Mouse (Mus musculus) hindbrain, embryonic 15.5 days (tissue): ENCODE results near the gene Mapk8ip1. TPM values are rescaled to one million over a fixed set of nuclear protein-coding genes. Genes with fewer than 3 reads are reported as not detected.

Experiments
- ATAC-seq: fragments of 200-750 bp; cut with Nextera tagmentation; 2 replicates; pipeline ENCODE4 v1.8.0; 2017; ENCODE audit warnings: low read depth, moderate number of reproducible peaks, moderate TSS enrichment; ENCODE audit not compliant: low FRiP score
- H3K27ac ChIP-seq: fragments of 300-500 bp; sonication (generic); replicated peaks from 2 replicates; pipeline ENCODE4 v1.5.1; 2015; ENCODE audit warnings: mild to moderate bottlenecking, inconsistent platforms
- H3K27me3 ChIP-seq: fragments of 300-500 bp; sonication (generic); 2 replicates; pipeline ENCODE4 v1.6.1; 2015; ENCODE audit warnings: control low read depth, inconsistent platforms
- H3K36me3 ChIP-seq: fragments of 300-500 bp; sonication (generic); 2 replicates; pipeline ENCODE4 v1.6.1; 2015; ENCODE audit warnings: control low read depth, inconsistent platforms
- H3K4me1 ChIP-seq: fragments of 300-500 bp; sonication (generic); replicated peaks from 2 replicates; pipeline ENCODE4 v1.6.1; 2015; ENCODE audit warnings: control low read depth, inconsistent platforms
- H3K4me2 ChIP-seq: fragments of 300-500 bp; sonication (generic); 2 replicates; pipeline ENCODE4 v1.6.1; 2015; ENCODE audit warnings: moderate library complexity, mild to moderate bottlenecking, inconsistent platforms
- H3K4me3 ChIP-seq: fragments of 300-500 bp; sonication (generic); 2 replicates; pipeline ENCODE4 v1.5.1; 2015; ENCODE audit warnings: mild to moderate bottlenecking, inconsistent platforms
- H3K9ac ChIP-seq: fragments of 300-500 bp; sonication (generic); 2 replicates; pipeline ENCODE4 v1.6.1; 2015; ENCODE audit warnings: inconsistent platforms
- H3K9me3 ChIP-seq: fragments of 300-500 bp; sonication (generic); 2 replicates; pipeline ENCODE4 v1.6.1; 2016; ENCODE audit warnings: control low read depth, inconsistent platforms
- WGBS: fragments of 180-500 bp; shearing (Covaris S2); methylation state at CpG from one replicate; pipeline ENCODE4 v1.1.7; 2015; 5-methylcytosine and 5-hydroxymethylcytosine counted together
- polyA plus RNA-seq: library from polyadenylated mRNA; unstranded; fragments of >200 nt; fragmentation: Nextera tagmentation; extraction: Ambion mirVana; gene quantifications from 2 replicates; pipeline ENCODE4 v1.2.1, GENCODE M21; 2015

The Mapk8ip1 gene
- polyA plus RNA-seq, result 162 and 178 TPM in 2 replicates

GRCm38 (mm10) chr2:92401091-92401561 lies at the start of gene Mapk8ip1:
Gene Mapk8ip1 (minus strand): TSS chr2:92401263.
- no peaks in the 10 kb centered on the region for H3K27me3 ChIP-seq
- peak within 1 kb of the TSS; percentile 77 for H3K27ac ChIP-seq
- peak within 1 kb of the TSS; percentile 64 for H3K4me3 ChIP-seq
- WGBS, result 4% methylated on average over 21 of the region's 59 CpGs
- H3K9ac ChIP-seq, result peak within 1 kb of the TSS; percentile 76
- ATAC-seq, result peak; percentile 61
- peaks cover 54% of the 10 kb centered on the region for H3K4me1 ChIP-seq
- H3K9me3 ChIP-seq, result no peaks in the 10 kb centered on the region
- H3K4me2 ChIP-seq, result peak within 1 kb of the TSS; percentile 80
- H3K36me3 ChIP-seq, result peaks cover 13% of the 10 kb centered on the region

GRCm38 (mm10) chr2:92447121-92447740 lies 46.2 kb upstream of the Mapk8ip1 start:
- Histone ChIP-seq H3K9me3 (no peaks in the 10 kb centered on the region), H3K9ac (no peak overlapping the region), H3K27ac (no peak overlapping the region), H3K27me3 (no peaks in the 10 kb centered on the region), H3K4me2 (no peak overlapping the region), H3K4me1 (0 out of 2 replicates have a peak, but pooled peaks cover 4% of the 10 kb centered on the region), H3K4me3 (no peak overlapping the region), H3K36me3 (no peaks in the 10 kb centered on the region)
- WGBS, result 72% methylated on average over 7 of the region's 7 CpGs
- no peak for ATAC-seq

GRCm38 (mm10) chr2:92446656-92447055 lies 45.6 kb upstream of the Mapk8ip1 start:
- Histone ChIP-seq H3K36me3 (no peaks in the 10 kb centered on the region), H3K27ac (no peak overlapping the region), H3K9me3 (no peaks in the 10 kb centered on the region), H3K4me2 (no peak overlapping the region), H3K4me3 (no peak overlapping the region), H3K27me3 (no peaks in the 10 kb centered on the region), H3K9ac (no peak overlapping the region), H3K4me1 (0 out of 2 replicates have a peak, but pooled peaks cover 4% of the 10 kb centered on the region)
- 70% methylated on average over 8 of the region's 8 CpGs for WGBS
- ATAC-seq, result no peak

GRCm38 (mm10) chr2:92445890-92446289 lies 44.8 kb upstream of the Mapk8ip1 start:
- 0 out of 2 replicates have a peak, but pooled peaks cover 4% of the 10 kb centered on the region for H3K4me1 ChIP-seq
- H3K36me3 ChIP-seq, result no peaks in the 10 kb centered on the region
- no peak for ATAC-seq
- no peak overlapping the region for H3K9ac ChIP-seq
- no peak overlapping the region for H3K4me2 ChIP-seq
- no peaks in the 10 kb centered on the region for H3K27me3 ChIP-seq
- H3K9me3 ChIP-seq, result no peaks in the 10 kb centered on the region
- no peak overlapping the region for H3K27ac ChIP-seq
- no peak overlapping the region for H3K4me3 ChIP-seq
- WGBS, result 48% methylated on average over 9 of the region's 9 CpGs

- no peaks in the 10 kb centered on the region for H3K9me3 ChIP-seq
- H3K36me3 ChIP-seq, result no peaks in the 10 kb centered on the region
- H3K27me3 ChIP-seq, result no peaks in the 10 kb centered on the region
- H3K4me3 ChIP-seq, result no peak overlapping the region
- H3K9ac ChIP-seq, result no peak overlapping the region
- H3K4me2 ChIP-seq, result no peak overlapping the region
- 57% methylated on average over 4 of the region's 4 CpGs for WGBS
- 0 out of 2 replicates have a peak, but pooled peaks cover 4% of the 10 kb centered on the region for H3K4me1 ChIP-seq
- H3K27ac ChIP-seq, result no peak overlapping the region
- ATAC-seq, result no peak
Observed at GRCm38 (mm10) chr2:92444376-92444775, 43.3 kb upstream of the Mapk8ip1 start.

- Histone ChIP-seq H3K4me1 (0 out of 2 replicates have a peak, but pooled peaks cover 4% of the 10 kb centered on the region), H3K27ac (no peak overlapping the region), H3K4me2 (no peak overlapping the region), H3K9ac (no peak overlapping the region), H3K27me3 (no peaks in the 10 kb centered on the region), H3K4me3 (no peak overlapping the region), H3K9me3 (no peaks in the 10 kb centered on the region), H3K36me3 (no peaks in the 10 kb centered on the region)
- ATAC-seq, result no peak
- WGBS, result 82% methylated on average over 4 of the region's 4 CpGs
Observed at GRCm38 (mm10) chr2:92443313-92443712, 42.2 kb upstream of the Mapk8ip1 start.

- no peak overlapping the region for H3K27ac ChIP-seq
- H3K36me3 ChIP-seq, result no peaks in the 10 kb centered on the region
- 0 out of 2 replicates have a peak, but pooled peaks cover 9% of the 10 kb centered on the region for H3K4me1 ChIP-seq
- no peak overlapping the region for H3K4me2 ChIP-seq
- H3K27me3 ChIP-seq, result no peaks in the 10 kb centered on the region
- ATAC-seq, result 0 out of 2 replicates have a peak, but pooled peaks have one; percentile 42
- H3K9me3 ChIP-seq, result no peaks in the 10 kb centered on the region
- 0 out of 2 replicates have a peak overlapping the region, but pooled peaks have one; percentile 3 for H3K9ac ChIP-seq
- 71% methylated on average over 12 of the region's 12 CpGs for WGBS
- no peak overlapping the region for H3K4me3 ChIP-seq
Observed at GRCm38 (mm10) chr2:92442419-92443001, 41.4 kb upstream of the Mapk8ip1 start.

GRCm38 (mm10) chr2:92440432-92440831 lies 39.4 kb upstream of the Mapk8ip1 start:
- WGBS, result 68% methylated on average over 6 of the region's 6 CpGs
- ATAC-seq, result no peak

GRCm38 (mm10) chr2:92438567-92438966 lies 37.5 kb upstream of the Mapk8ip1 start:
- no peak for ATAC-seq
- Histone ChIP-seq H3K9me3 (no peaks in the 10 kb centered on the region), H3K9ac (no peak overlapping the region), H3K4me2 (no peak overlapping the region), H3K27ac (no peak overlapping the region), H3K27me3 (peaks cover 5% of the 10 kb centered on the region; the same call in 1 of the 2 replicates), H3K4me1 (peaks cover 18% of the 10 kb centered on the region), H3K4me3 (no peak overlapping the region), H3K36me3 (no peaks in the 10 kb centered on the region)
- WGBS, result 64% methylated on average over 3 of the region's 3 CpGs

More at GRCm38 (mm10) chr2:92440432-92440831, 39.4 kb upstream of the Mapk8ip1 start:
- Histone ChIP-seq H3K27ac (no peak overlapping the region), H3K4me1 (0 out of 2 replicates have a peak, but pooled peaks cover 9% of the 10 kb centered on the region), H3K4me3 (no peak overlapping the region), H3K9me3 (no peaks in the 10 kb centered on the region), H3K9ac (no peak overlapping the region), H3K4me2 (no peak overlapping the region), H3K27me3 (peaks cover 5% of the 10 kb centered on the region; the same call in 1 of the 2 replicates), H3K36me3 (no peaks in the 10 kb centered on the region)

GRCm38 (mm10) chr2:92437875-92438274 lies 36.8 kb upstream of the Mapk8ip1 start:
- ATAC-seq, result no peak
- Histone ChIP-seq H3K27ac (no peak overlapping the region), H3K4me3 (no peak overlapping the region), H3K4me1 (peaks cover 21% of the 10 kb centered on the region), H3K4me2 (peak overlapping the region; percentile 50), H3K9me3 (no peaks in the 10 kb centered on the region), H3K27me3 (peaks cover 5% of the 10 kb centered on the region; the same call in 1 of the 2 replicates), H3K36me3 (no peaks in the 10 kb centered on the region), H3K9ac (no peak overlapping the region)
- 0% methylated on average over 5 of the region's 5 CpGs for WGBS

- peaks cover 5% of the 10 kb centered on the region; the same call in 1 of the 2 replicates for H3K27me3 ChIP-seq
- no peak for ATAC-seq
- H3K27ac ChIP-seq, result no peak overlapping the region
- H3K4me1 ChIP-seq, result peaks cover 22% of the 10 kb centered on the region
- H3K9me3 ChIP-seq, result no peaks in the 10 kb centered on the region
- 81% methylated on average over 4 of the region's 4 CpGs for WGBS
- no peak overlapping the region for H3K4me3 ChIP-seq
- peak overlapping the region; percentile 50; the same call in 1 of the 2 replicates for H3K4me2 ChIP-seq
- no peak overlapping the region for H3K9ac ChIP-seq
- H3K36me3 ChIP-seq, result no peaks in the 10 kb centered on the region
Observed at GRCm38 (mm10) chr2:92437366-92437765, 36.3 kb upstream of the Mapk8ip1 start.

GRCm38 (mm10) chr2:92435023-92435422 lies 34.0 kb upstream of the Mapk8ip1 start:
- H3K27me3 ChIP-seq, result peaks cover 5% of the 10 kb centered on the region; the same call in 1 of the 2 replicates
- peak overlapping the region; percentile 54 for H3K9ac ChIP-seq
- no peaks in the 10 kb centered on the region for H3K9me3 ChIP-seq
- H3K36me3 ChIP-seq, result no peaks in the 10 kb centered on the region
- H3K4me2 ChIP-seq, result peak overlapping the region; percentile 88
- no peak for ATAC-seq
- peaks cover 44% of the 10 kb centered on the region for H3K4me1 ChIP-seq
- WGBS, result 54% methylated on average over 6 of the region's 6 CpGs
- H3K4me3 ChIP-seq, result peak overlapping the region; percentile 83
- H3K27ac ChIP-seq, result peak overlapping the region; percentile 78; the same call in 1 of the 2 replicates
